Mouse (Mus musculus): Measurements from ENCODE around the gene Immp2l. TPM values are rescaled to one million over a fixed set of nuclear protein-coding genes. Genes with fewer than 3 reads are reported as not detected.
A peak's percentile ranks its signal among the peaks of the same experiment; 100 is the strongest.
"Not testable (repeated sequence)": the region's sequence is repeated elsewhere in the genome, so short reads cannot be mapped to it uniquely, and the experiment has no call there.

Gene Immp2l
- polyA plus RNA-seq, 1 experiment from 2014 or later, result 18.5 TPM

GRCm38 (mm10) chr12:40991647-40992046, 32.2 kb upstream of the Immp2l start:
- no peak overlapping the region for H3K27ac ChIP-seq (ENCODE audit: low read length)
- no peaks in the 10 kb centered on the region for H3K4me1 ChIP-seq (ENCODE audit: control insufficient read depth, insufficient read depth, low read length)
- H3K4me3 ChIP-seq (ENCODE audit: low read depth, low read length), result no peak overlapping the region
- H3K9me3 ChIP-seq (ENCODE audit: control insufficient read depth, low read depth, low read length), result no peaks in the 10 kb centered on the region
- no peak overlapping the region for H3K4me2 ChIP-seq (replicated peaks; ENCODE audit: low read depth, low read length)
- H3K36me3 ChIP-seq (ENCODE audit: control insufficient read depth, insufficient read depth, low read length), result no peaks in the 10 kb centered on the region
- no peak for ATAC-seq (ENCODE audit: insufficient number of reproducible peaks, insufficient read depth, low FRiP score, low read depth)
- H3K27me3 ChIP-seq (ENCODE audit: control insufficient read depth, insufficient read depth, low read length), result no peaks in the 10 kb centered on the region
- no peak overlapping the region for H3K9ac ChIP-seq (replicated peaks; ENCODE audit: low read depth, low read length)
- whole genome bisulfite sequencing, result 92% methylated on average over 4 of the region's 4 CpGs

- 92% methylated on average over 1 of the region's 1 CpGs for WGBS
- H3K27me3 ChIP-seq (ENCODE audit: control insufficient read depth, insufficient read depth, low read length); H3K4me2 ChIP-seq (replicated peaks; ENCODE audit: low read depth, low read length); H3K9me3 ChIP-seq (ENCODE audit: control insufficient read depth, low read depth, low read length); H3K4me3 ChIP-seq (ENCODE audit: low read depth, low read length); ATAC-seq (ENCODE audit: insufficient number of reproducible peaks, insufficient read depth, low FRiP score, low read depth); H3K36me3 ChIP-seq (ENCODE audit: control insufficient read depth, insufficient read depth, low read length); H3K9ac ChIP-seq (replicated peaks; ENCODE audit: low read depth, low read length); H3K4me1 ChIP-seq (ENCODE audit: control insufficient read depth, insufficient read depth, low read length); H3K27ac ChIP-seq (ENCODE audit: low read length): not testable (repeated sequence)
Measured at GRCm38 (mm10) chr12:40992237-40992636, 31.7 kb upstream of the Immp2l start.

- WGBS, result 84% methylated on average over 2 of the region's 2 CpGs
- H3K9ac ChIP-seq (replicated peaks; ENCODE audit: low read depth, low read length), result no peak overlapping the region
- ATAC-seq (ENCODE audit: insufficient number of reproducible peaks, insufficient read depth, low FRiP score, low read depth), result no peak
- no peaks in the 10 kb centered on the region for H3K27me3 ChIP-seq (ENCODE audit: control insufficient read depth, insufficient read depth, low read length)
- H3K27ac ChIP-seq (ENCODE audit: low read length), result no peak overlapping the region
- no peak overlapping the region for H3K4me3 ChIP-seq (ENCODE audit: low read depth, low read length)
- H3K9me3 ChIP-seq (ENCODE audit: control insufficient read depth, low read depth, low read length), result no peaks in the 10 kb centered on the region
- H3K4me2 ChIP-seq (replicated peaks; ENCODE audit: low read depth, low read length), result no peak overlapping the region
- H3K36me3 ChIP-seq (ENCODE audit: control insufficient read depth, insufficient read depth, low read length), result no peaks in the 10 kb centered on the region
- H3K4me1 ChIP-seq (ENCODE audit: control insufficient read depth, insufficient read depth, low read length), result no peaks in the 10 kb centered on the region
Measured at GRCm38 (mm10) chr12:40994846-40995245, 29.0 kb upstream of the Immp2l start.

GRCm38 (mm10) chr12:40995618-40996370, 28.1 kb upstream of the Immp2l start:
- WGBS, result 69% methylated on average over 9 of the region's 9 CpGs

GRCm38 (mm10) chr12:41022516-41022915, 1.4 kb upstream of the Immp2l start:
- Histone ChIP-seq H3K4me3 (ENCODE audit: low read depth, low read length) (no peak overlapping the region), H3K36me3 (ENCODE audit: control insufficient read depth, insufficient read depth, low read length) (no peaks in the 10 kb centered on the region), H3K9me3 (ENCODE audit: control insufficient read depth, low read depth, low read length) (no peaks in the 10 kb centered on the region), H3K9ac (replicated peaks; ENCODE audit: low read depth, low read length) (no peak overlapping the region), H3K4me2 (replicated peaks; ENCODE audit: low read depth, low read length) (no peak overlapping the region), H3K4me1 (ENCODE audit: control insufficient read depth, insufficient read depth, low read length) (0 out of 2 replicates have a peak, but pooled peaks cover 5% of the 10 kb centered on the region), H3K27ac (ENCODE audit: low read length) (no peak overlapping the region), H3K27me3 (ENCODE audit: control insufficient read depth, insufficient read depth, low read length) (no peaks in the 10 kb centered on the region)
- no peak for ATAC-seq (ENCODE audit: insufficient number of reproducible peaks, insufficient read depth, low FRiP score, low read depth)
- WGBS, result 76% methylated on average over 1 of the region's 1 CpGs

More at GRCm38 (mm10) chr12:40995618-40996370, 28.1 kb upstream of the Immp2l start:
- H3K4me1 ChIP-seq (ENCODE audit: control insufficient read depth, insufficient read depth, low read length), result no peaks in the 10 kb centered on the region
- H3K27ac ChIP-seq (ENCODE audit: low read length), result no peak overlapping the region
- no peak for ATAC-seq (ENCODE audit: insufficient number of reproducible peaks, insufficient read depth, low FRiP score, low read depth)
- no peak overlapping the region for H3K4me2 ChIP-seq (replicated peaks; ENCODE audit: low read depth, low read length)
- no peak overlapping the region for H3K9ac ChIP-seq (replicated peaks; ENCODE audit: low read depth, low read length)
- no peaks in the 10 kb centered on the region for H3K36me3 ChIP-seq (ENCODE audit: control insufficient read depth, insufficient read depth, low read length)
- no peak overlapping the region for H3K4me3 ChIP-seq (ENCODE audit: low read depth, low read length)
- H3K27me3 ChIP-seq (ENCODE audit: control insufficient read depth, insufficient read depth, low read length), result no peaks in the 10 kb centered on the region
- no peaks in the 10 kb centered on the region for H3K9me3 ChIP-seq (ENCODE audit: control insufficient read depth, low read depth, low read length)

GRCm38 (mm10) chr12:41024512-41024911, 622 bp downstream of the Immp2l start:
- ATAC-seq (ENCODE audit: insufficient number of reproducible peaks, insufficient read depth, low FRiP score, low read depth), result no peak
- no peaks in the 10 kb centered on the region for H3K27me3 ChIP-seq (ENCODE audit: control insufficient read depth, insufficient read depth, low read length)
- peak overlapping the region; percentile 27 for H3K27ac ChIP-seq (ENCODE audit: low read length)
- H3K9ac ChIP-seq (replicated peaks; ENCODE audit: low read depth, low read length), result peak overlapping the region; percentile 74
- no peaks in the 10 kb centered on the region for H3K9me3 ChIP-seq (ENCODE audit: control insufficient read depth, low read depth, low read length)
- no peaks in the 10 kb centered on the region for H3K36me3 ChIP-seq (ENCODE audit: control insufficient read depth, insufficient read depth, low read length)
- 11% methylated on average over 9 of the region's 9 CpGs for WGBS
- 0 out of 2 replicates have a peak, but pooled peaks cover 5% of the 10 kb centered on the region for H3K4me1 ChIP-seq (ENCODE audit: control insufficient read depth, insufficient read depth, low read length)
- peak overlapping the region; percentile 80 for H3K4me2 ChIP-seq (replicated peaks; ENCODE audit: low read depth, low read length)
- peak overlapping the region; percentile 73 for H3K4me3 ChIP-seq (ENCODE audit: low read depth, low read length)

- no peak overlapping the region for H3K9ac ChIP-seq (replicated peaks; ENCODE audit: low read depth, low read length)
- no peak overlapping the region for H3K4me3 ChIP-seq (ENCODE audit: low read depth, low read length)
- H3K9me3 ChIP-seq (ENCODE audit: control insufficient read depth, low read depth, low read length), result no peaks in the 10 kb centered on the region
- H3K27me3 ChIP-seq (ENCODE audit: control insufficient read depth, insufficient read depth, low read length), result no peaks in the 10 kb centered on the region
- H3K4me2 ChIP-seq (replicated peaks; ENCODE audit: low read depth, low read length), result no peak overlapping the region
- H3K4me1 ChIP-seq (ENCODE audit: control insufficient read depth, insufficient read depth, low read length), result 0 out of 2 replicates have a peak, but pooled peaks cover 5% of the 10 kb centered on the region
- H3K27ac ChIP-seq (ENCODE audit: low read length), result no peak overlapping the region
- ATAC-seq (ENCODE audit: insufficient number of reproducible peaks, insufficient read depth, low FRiP score, low read depth), result no peak
- 79% methylated on average over 6 of the region's 6 CpGs for WGBS
- no peaks in the 10 kb centered on the region for H3K36me3 ChIP-seq (ENCODE audit: control insufficient read depth, insufficient read depth, low read length)
Measured at GRCm38 (mm10) chr12:41027485-41027884, 3.6 kb downstream of the Immp2l start.

GRCm38 (mm10) chr12:41031119-41031518, 7.2 kb downstream of the Immp2l start:
- H3K9ac ChIP-seq (replicated peaks; ENCODE audit: low read depth, low read length), result no peak overlapping the region
- no peak overlapping the region for H3K4me3 ChIP-seq (ENCODE audit: low read depth, low read length)
- no peaks in the 10 kb centered on the region for H3K4me1 ChIP-seq (ENCODE audit: control insufficient read depth, insufficient read depth, low read length)
- H3K9me3 ChIP-seq (ENCODE audit: control insufficient read depth, low read depth, low read length), result no peaks in the 10 kb centered on the region
- WGBS, result 100% methylated on average over 2 of the region's 2 CpGs
- ATAC-seq (ENCODE audit: insufficient number of reproducible peaks, insufficient read depth, low FRiP score, low read depth), result no peak
- H3K27me3 ChIP-seq (ENCODE audit: control insufficient read depth, insufficient read depth, low read length), result no peaks in the 10 kb centered on the region
- no peak overlapping the region for H3K4me2 ChIP-seq (replicated peaks; ENCODE audit: low read depth, low read length)
- no peaks in the 10 kb centered on the region for H3K36me3 ChIP-seq (ENCODE audit: control insufficient read depth, insufficient read depth, low read length)
- no peak overlapping the region for H3K27ac ChIP-seq (ENCODE audit: low read length)

- Histone ChIP-seq H3K4me1 (ENCODE audit: control insufficient read depth, insufficient read depth, low read length) (no peaks in the 10 kb centered on the region), H3K27ac (ENCODE audit: low read length) (no peak overlapping the region), H3K9me3 (ENCODE audit: control insufficient read depth, low read depth, low read length) (no peaks in the 10 kb centered on the region), H3K4me2 (replicated peaks; ENCODE audit: low read depth, low read length) (no peak overlapping the region), H3K27me3 (ENCODE audit: control insufficient read depth, insufficient read depth, low read length) (no peaks in the 10 kb centered on the region), H3K36me3 (ENCODE audit: control insufficient read depth, insufficient read depth, low read length) (no peaks in the 10 kb centered on the region), H3K4me3 (ENCODE audit: low read depth, low read length) (no peak overlapping the region), H3K9ac (replicated peaks; ENCODE audit: low read depth, low read length) (no peak overlapping the region)
- 83% methylated on average over 3 of the region's 3 CpGs for WGBS
- no peak for ATAC-seq (ENCODE audit: insufficient number of reproducible peaks, insufficient read depth, low FRiP score, low read depth)
Measured at GRCm38 (mm10) chr12:41033196-41033595, 9.3 kb downstream of the Immp2l start.

Data from stomach, embryonic 14.5 days (tissue).